Mouse (Mus musculus) C2C12 (cell line): ENCODE measurements around the gene Enpp4.

ENCODE experiments used
- CEBPB ChIP-seq: IDR thresholded peaks from one replicate; pipeline ENCODE4 v1.6.1; 2011; ENCODE audit warnings: low read depth, mild to moderate bottlenecking, control low read depth, moderate library complexity
- CTCF ChIP-seq: IDR thresholded peaks from one replicate; pipeline ENCODE4 v1.5.1; 2011; ENCODE audit not compliant: control insufficient read depth, insufficient read depth, insufficient read length
- MYOG ChIP-seq: IDR thresholded peaks from one replicate; pipeline ENCODE4 v1.6.1; 2011; ENCODE audit not compliant: control insufficient read depth, insufficient read length; ENCODE audit errors: extremely low read depth
- USF1 ChIP-seq: IDR thresholded peaks from one replicate; pipeline ENCODE4 v1.6.1; 2011; ENCODE audit warnings: low read depth, mild to moderate bottlenecking, control low read depth, moderate library complexity

DNA sequence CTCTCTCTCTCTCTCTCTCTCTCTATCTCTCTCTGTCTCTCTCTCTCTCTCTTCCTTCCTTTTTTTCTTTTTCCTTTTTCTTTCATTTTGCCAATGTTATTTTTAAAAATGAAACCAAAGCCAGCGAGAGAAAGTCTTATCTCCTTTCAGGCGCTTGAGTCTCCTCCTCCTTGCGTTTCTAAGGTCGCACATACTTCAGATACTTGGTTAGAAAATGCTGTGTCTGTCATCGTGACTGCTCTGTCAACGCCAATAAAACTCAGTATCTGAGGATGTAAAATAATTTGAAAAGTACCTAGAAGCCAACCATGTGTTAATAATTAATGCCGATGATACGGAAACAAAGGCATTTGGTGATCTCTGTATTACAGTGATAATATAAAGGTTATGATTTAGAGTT, 30.4 kb upstream of the Enpp4 start:
- TF ChIP-seq CTCF: no peak
- no peak for TF ChIP-seq USF1
- no peak for TF ChIP-seq MYOG
- no peak for TF ChIP-seq CEBPB
